Mouse (Mus musculus) liver, embryonic 14.5 days (tissue): ENCODE results near the gene Sema6b. TPM values are rescaled to one million over a fixed set of nuclear protein-coding genes. Genes with fewer than 3 reads are reported as not detected.

Experiments used
- ATAC-seq: fragments of 200-750 bp; cut with Nextera tagmentation; 2 replicates; pipeline ENCODE4 v1.8.0; 2017; ENCODE audit warnings: moderate number of reproducible peaks, mild to moderate bottlenecking, moderate library complexity; ENCODE audit not compliant: insufficient read depth
- DNase-seq, 3 experiments: peaks; one replicate each; pipeline ENCODE4 v3.0.0-alpha.2; 2012 to 2013; ENCODE audit warnings: low read depth in 3 of 3, low spot score in 3 of 3
- H3K27ac ChIP-seq: fragments of 300-500 bp; sonication (generic); 2 replicates; pipeline ENCODE4 v1.5.1; 2014; ENCODE audit warnings: moderate library complexity, mild to moderate bottlenecking, control low read depth, inconsistent platforms
- H3K27me3 ChIP-seq: fragments of 300-500 bp; sonication (generic); 2 replicates; pipeline ENCODE4 v1.6.1; 2014; ENCODE audit warnings: mild to moderate bottlenecking, low read length, moderate library complexity; ENCODE audit not compliant: control insufficient read depth, insufficient read depth
- H3K36me3 ChIP-seq: fragments of 300-500 bp; sonication (generic); replicated peaks from 2 replicates; pipeline ENCODE4 v1.6.1; 2014; ENCODE audit warnings: low read depth; ENCODE audit not compliant: control insufficient read depth, insufficient read depth
- H3K4me1 ChIP-seq, 2 experiments: fragments of 200-500 bp in 1 of 2; fragments of 300-500 bp in 1 of 2; sonication (generic) in 1 of 2; replicated peaks; 2 replicates each; pipeline ENCODE4 v1.6.1; 2012 to 2014; ENCODE audit warnings: antibody characterized with exemption in 1 of 2, inconsistent platforms in 1 of 2, low read length in 1 of 2; ENCODE audit not compliant: control insufficient read depth in 2 of 2, insufficient read depth in 2 of 2
- H3K4me2 ChIP-seq: fragments of 300-500 bp; sonication (generic); 2 replicates; pipeline ENCODE4 v1.6.1; 2014; ENCODE audit warnings: low read depth, mild to moderate bottlenecking, control low read depth, moderate library complexity
- H3K4me3 ChIP-seq, 2 experiments: fragments of 200-500 bp in 1 of 2; fragments of 300-500 bp in 1 of 2; sonication (generic) in 1 of 2; 2 replicates each; pipeline ENCODE4 v1.5.1; 2012 to 2014; ENCODE audit warnings: low read depth in 2 of 2, low read length in 2 of 2, mild to moderate bottlenecking in 2 of 2, control low read depth in 1 of 2, inconsistent platforms in 1 of 2, moderate library complexity in 1 of 2; ENCODE audit not compliant: insufficient read depth in 1 of 2
- H3K9ac ChIP-seq: fragments of 300-500 bp; sonication (generic); replicated peaks from 2 replicates; pipeline ENCODE4 v1.6.1; 2014; ENCODE audit warnings: mild to moderate bottlenecking, control low read depth, moderate library complexity
- H3K9me3 ChIP-seq: fragments of 300-500 bp; sonication (generic); 2 replicates; pipeline ENCODE4 v1.6.1; 2016; ENCODE audit warnings: low read length, mixed read lengths; ENCODE audit not compliant: control insufficient read depth
- CTCF ChIP-seq: IDR thresholded peaks from 2 replicates; pipeline ENCODE4 v1.5.1; 2016; ENCODE audit warnings: antibody characterized with exemption, low read depth, control low read depth
- EP300 ChIP-seq: IDR thresholded peaks from 2 replicates; pipeline ENCODE4 v1.6.1; 2016; ENCODE audit warnings: antibody characterized with exemption, low read depth
- WGBS: fragments of 180-500 bp; shearing (Covaris S2); extraction: QIAGEN DNeasy Blood & Tissue Kit; methylation state at CpG from one replicate; pipeline ENCODE4 v1.1.7; 2014; ENCODE audit not compliant: insufficient replicate concordance; 5-methylcytosine and 5-hydroxymethylcytosine counted together
- polyA plus RNA-seq, 2 experiments: library from polyadenylated mRNA; depleted of rRNA in 1 of 2; stranded (reverse) in 1 of 2; unstranded in 1 of 2; fragments of >200 nt; fragmentation: Nextera tagmentation in 1 of 2; extraction: Ambion mirVana in 1 of 2; gene quantifications; 2 replicates each; pipeline versions ENCODE4 v1.2.1 to v1.2.3; 2012 to 2014

Sema6b gene
- polyA plus RNA-seq, 2 experiments: 0.43 to 0.92 TPM

- ATAC-seq: no peak
- WGBS: 55% methylated on average over 12 of the region's 12 CpGs
- Histone ChIP-seq H3K4me2 (no peak overlapping the region), H3K9me3 (no peaks in the 10 kb centered on the region), H3K36me3 (no peaks in the 10 kb centered on the region), H3K27ac (no peak overlapping the region), H3K27me3 (peaks cover 22% of the 10 kb centered on the region), H3K9ac (no peak overlapping the region), H3K4me3 (no peak overlapping the region), H3K4me1 (no peaks in the 10 kb centered on the region)
- DNase-seq: no peak
- TF ChIP-seq CTCF (no peak), EP300 (no peak)
Observed at GRCm38 (mm10) chr17:56147420-56147819, 7.3 kb upstream of the Sema6b start.

- H3K36me3 ChIP-seq: no peaks in the 10 kb centered on the region
- H3K9me3 ChIP-seq: no peaks in the 10 kb centered on the region
- DNase-seq (no peak), ATAC-seq (no peak)
- no peaks in the 10 kb centered on the region; a peak in 1 of 4 replicates for H3K4me1 ChIP-seq
- H3K9ac ChIP-seq: no peak overlapping the region
- TF ChIP-seq EP300 (no peak), CTCF (no peak)
- no peak overlapping the region for H3K4me3 ChIP-seq
- H3K4me2 ChIP-seq: no peak overlapping the region
- H3K27ac ChIP-seq: no peak overlapping the region
- WGBS: 30% methylated on average over 9 of the region's 9 CpGs
- H3K27me3 ChIP-seq: peaks cover 34% of the 10 kb centered on the region
Observed at GRCm38 (mm10) chr17:56146131-56146530, 6.0 kb upstream of the Sema6b start.

- Histone ChIP-seq H3K36me3 (no peaks in the 10 kb centered on the region), H3K4me2 (no peak overlapping the region), H3K9me3 (no peaks in the 10 kb centered on the region), H3K4me1 (no peaks in the 10 kb centered on the region; a peak in 1 of 4 replicates), H3K27ac (no peak overlapping the region), H3K9ac (no peak overlapping the region), H3K4me3 (no peak overlapping the region), H3K27me3 (peaks cover 48% of the 10 kb centered on the region)
- TF ChIP-seq CTCF: no peak
- TF ChIP-seq EP300: no peak
- DNase-seq (no peak), ATAC-seq (no peak)
- 64% methylated on average over 9 of the region's 9 CpGs for WGBS
Observed at GRCm38 (mm10) chr17:56144546-56144945, 4.4 kb upstream of the Sema6b start.

- H3K4me2 ChIP-seq: peak overlapping the region; percentile 44
Observed at GRCm38 (mm10) chr17:56141702-56142605, 1.8 kb upstream of the Sema6b start.

GRCm38 (mm10) chr17:56139355-56139754 is 788 bp downstream of the Sema6b start:
- Histone ChIP-seq H3K4me3 (peak overlapping the region in 1 of 2 experiments; percentile 57; a peak in 3 of 4 replicates), H3K9ac (no peak overlapping the region), H3K9me3 (no peaks in the 10 kb centered on the region), H3K36me3 (no peaks in the 10 kb centered on the region), H3K27ac (no peak overlapping the region), H3K4me2 (peak overlapping the region; percentile 75), H3K4me1 (peaks cover 0 to 4% of the 10 kb centered on the region in 2 experiments; a peak in 1 of 4 replicates), H3K27me3 (peaks cover 35% of the 10 kb centered on the region)
- no peak for TF ChIP-seq CTCF
- no peak for TF ChIP-seq EP300
- DNase-seq: no peak
- ATAC-seq: no peak
- WGBS: 9% methylated on average over 17 of the region's 21 CpGs

More at GRCm38 (mm10) chr17:56141702-56142605, 1.8 kb upstream of the Sema6b start:
- ATAC-seq: no peak
- Histone ChIP-seq H3K9ac (no peak overlapping the region), H3K27me3 (peaks cover 35% of the 10 kb centered on the region), H3K4me1 (no peaks in the 10 kb centered on the region; a peak in 1 of 4 replicates), H3K9me3 (no peaks in the 10 kb centered on the region), H3K4me3 (peak overlapping the region in 1 of 2 experiments; percentile 17; a peak in 1 of 4 replicates), H3K36me3 (no peaks in the 10 kb centered on the region), H3K27ac (no peak overlapping the region)
- TF ChIP-seq CTCF: no peak
- DNase-seq: no peak
- 5% methylated on average over 44 of the region's 47 CpGs for WGBS
